Mouse (Mus musculus): ENCODE measurements around the gene Tmem178. TPM values are rescaled to one million over a fixed set of nuclear protein-coding genes. Genes with fewer than 3 reads are reported as not detected.

Gene Tmem178
- polyA plus RNA-seq, 2 experiments from 2014 or later, result not detected

Other genes with a start within 250 kb of the Tmem178 start
- 1 to 10 TPM; 2.3 to 4.2 TPM for gene Map4k3, start 216.1 kb upstream of the Tmem178 start, polyA plus RNA-seq (2017; shearing (Covaris generic))
- gene Thumpd2, start 120.5 kb downstream of the Tmem178 start, polyA plus RNA-seq (2017; shearing (Covaris generic)), result 10 to 100 TPM; 10.2 to 14.8 TPM

Measured in activated CD4-positive, CD25-positive, alpha-beta regulatory T cell, adult 4 months (primary cell).